Mouse (Mus musculus): Measurements from ENCODE around the gene Sppl2b.

GRCm38 (mm10) chr10:80887181-80887580 is 32.1 kb downstream of the Sppl2b start:
- no peak for TF ChIP-seq POLR2A (IDR thresholded peaks at IDR 0.05; ENCODE audit: low read depth, low read length)
- TF ChIP-seq CTCF (conservative IDR thresholded peaks at IDR 0.05; ENCODE audit: insufficient read depth, insufficient read length, low read depth, low read length): no peak
